Mouse (Mus musculus): ENCODE data around the gene Eva1c.

Gene Eva1c

DNA sequence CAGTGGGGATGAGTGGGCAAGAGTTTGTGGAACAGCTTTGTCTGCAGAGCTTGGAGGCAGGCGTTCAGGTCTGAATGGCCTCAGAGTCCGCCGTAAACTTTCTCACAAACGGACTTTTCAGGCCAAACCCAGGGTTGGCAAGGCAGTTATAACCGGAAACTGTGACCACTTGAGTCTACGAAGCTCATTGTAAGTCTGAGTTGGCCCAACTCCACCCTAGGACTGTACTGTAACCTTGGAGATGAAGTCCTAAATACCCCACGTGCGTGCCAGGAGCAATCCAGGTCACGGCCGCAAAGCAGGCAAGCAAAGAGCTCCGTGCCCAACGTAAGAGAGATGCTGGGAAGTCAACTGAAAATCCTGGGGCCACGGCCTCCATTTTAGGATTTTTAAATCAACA lies 85.2 kb downstream of the Eva1c start:
- DNase-seq (ENCODE audit: extremely low read depth, low read depth), result no peak

DNA sequence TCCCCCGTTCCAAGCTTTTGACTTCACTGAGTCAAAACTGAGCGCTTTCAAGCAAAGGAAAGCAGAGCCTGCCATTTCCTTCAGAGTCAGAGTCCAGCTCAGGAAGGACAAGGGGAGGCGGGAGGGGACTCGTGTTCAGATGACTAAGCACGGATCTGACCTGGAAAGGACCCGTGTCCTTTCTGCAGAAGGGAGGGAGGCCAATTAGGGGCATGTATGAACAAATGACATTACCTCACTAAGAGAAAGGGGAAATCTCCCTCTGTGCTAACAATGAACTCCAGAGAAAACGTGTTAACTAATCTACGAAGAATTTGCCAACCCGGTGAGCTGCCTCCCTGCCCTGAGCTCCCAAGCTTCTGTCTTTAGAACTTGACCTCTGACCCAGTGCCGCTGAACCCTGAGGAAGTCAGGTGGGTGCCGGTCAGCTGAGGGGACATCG lies 89.5 kb downstream of the Eva1c start:
- DNase-seq (ENCODE audit: extremely low read depth, low read depth), result no peak

DNA sequence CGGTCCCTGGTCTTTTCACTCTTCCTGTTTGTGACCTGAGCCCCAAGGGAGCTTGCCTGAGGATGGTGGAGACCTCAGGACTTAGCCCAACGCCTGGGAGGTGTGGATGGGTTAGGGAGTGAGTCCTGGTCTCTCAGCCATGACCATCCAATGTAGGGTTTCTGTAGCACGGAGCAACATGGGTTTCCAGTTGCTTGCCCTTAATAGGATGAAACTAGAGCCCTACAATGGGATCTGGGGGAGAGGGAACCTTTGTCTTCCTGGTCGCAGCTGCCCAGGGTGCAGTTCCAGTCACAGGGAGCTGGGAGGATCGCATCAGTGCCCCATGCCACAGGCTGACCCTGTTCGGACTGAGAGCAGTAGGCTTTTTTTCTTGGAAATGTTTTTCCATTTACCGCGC lies 90.6 kb downstream of the Eva1c start:
- no peak for DNase-seq (ENCODE audit: extremely low read depth, low read depth)

DNA sequence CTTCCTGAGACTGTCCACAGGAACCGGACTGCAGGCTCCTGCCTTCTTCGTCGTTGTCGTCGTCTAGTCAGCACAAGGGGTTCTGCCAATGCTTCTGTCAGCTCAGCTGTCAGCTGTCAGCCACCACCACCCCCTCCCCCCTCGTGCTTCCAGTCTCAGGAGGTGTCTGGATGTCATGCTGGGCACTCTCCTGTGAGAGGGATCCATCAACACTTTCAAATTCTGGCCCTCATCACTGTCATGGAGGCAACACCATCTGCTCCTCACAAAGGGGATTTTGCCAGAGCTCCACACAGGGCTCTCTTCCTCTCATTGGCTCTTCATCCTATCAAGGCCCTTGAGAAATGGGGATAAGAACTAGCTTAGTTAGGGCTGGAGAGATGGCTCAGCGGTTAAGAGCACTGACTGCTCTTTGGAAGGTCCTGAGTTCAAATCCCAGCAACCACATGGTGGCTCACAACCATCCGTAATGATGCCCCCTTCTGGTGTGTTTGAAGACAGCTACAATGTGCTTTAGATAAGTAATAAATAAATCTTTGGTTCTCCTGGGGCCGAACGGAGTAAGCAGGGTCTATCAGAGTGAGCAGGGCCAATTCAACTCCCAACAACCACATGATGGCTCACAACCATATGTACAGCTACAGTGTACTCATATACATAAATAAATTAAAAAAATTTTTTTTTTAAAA lies 95.1 kb downstream of the Eva1c start:
- DNase-seq (ENCODE audit: extremely low read depth, low read depth), result no peak

DNA sequence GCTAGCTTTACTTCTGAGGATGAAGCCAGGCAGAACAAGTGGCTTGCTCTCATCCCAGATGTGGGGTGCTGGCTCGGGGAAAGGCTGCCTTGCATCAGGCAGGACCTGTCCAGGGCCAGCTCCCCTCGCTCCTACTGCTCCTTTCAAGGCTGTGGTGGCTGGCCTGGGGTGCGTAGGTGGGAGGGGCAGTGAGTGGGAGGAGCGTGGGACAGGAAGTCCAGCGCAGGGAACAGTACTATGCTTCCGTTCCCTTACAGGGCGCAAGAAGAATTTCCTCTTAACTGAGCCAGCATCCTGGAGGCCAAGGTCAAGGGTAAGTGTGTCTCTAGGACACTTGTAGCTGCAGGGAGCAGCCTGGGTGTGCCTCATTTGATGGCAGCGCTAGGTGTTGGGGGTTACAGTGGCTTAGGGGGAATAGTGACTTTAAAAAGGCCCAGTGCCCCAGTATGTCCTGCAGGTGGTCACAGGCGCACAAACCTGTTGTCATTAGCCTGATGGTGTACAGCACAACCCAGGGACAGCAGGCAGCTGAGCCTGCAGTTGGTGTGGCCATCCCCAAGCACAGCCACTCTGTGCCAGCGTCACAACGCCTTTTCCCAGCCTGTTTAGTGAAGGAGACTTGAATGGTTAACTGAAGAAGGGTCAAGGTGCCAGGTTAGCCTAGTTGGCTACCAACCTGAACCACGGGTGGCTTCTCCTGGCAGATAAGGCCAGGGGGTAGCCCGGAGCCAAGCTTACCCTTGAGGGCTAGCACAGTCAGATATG lies 98.3 kb downstream of the Eva1c start:
- DNase-seq (ENCODE audit: extremely low read depth, low read depth), result no peak

DNA sequence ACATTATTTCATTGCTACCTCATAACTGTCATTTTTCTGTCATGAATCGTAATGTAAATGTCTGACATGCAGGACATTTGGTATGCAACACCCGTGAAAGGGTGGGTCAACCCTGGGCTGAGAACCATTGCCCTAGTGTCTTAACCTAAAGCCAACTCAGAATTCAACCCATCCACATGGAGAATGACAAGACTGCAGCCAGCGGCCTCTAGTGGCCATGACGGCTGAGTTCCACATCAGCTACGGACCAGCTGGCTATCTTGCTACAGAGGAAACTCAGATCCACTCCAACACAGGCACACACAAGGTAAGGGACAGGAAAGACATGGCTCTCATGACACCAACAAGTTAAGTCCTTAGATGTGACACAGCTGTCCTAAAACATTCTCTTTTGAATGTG lies 98.9 kb downstream of the Eva1c start:
- DNase-seq (ENCODE audit: extremely low read depth, low read depth), result no peak

DNA sequence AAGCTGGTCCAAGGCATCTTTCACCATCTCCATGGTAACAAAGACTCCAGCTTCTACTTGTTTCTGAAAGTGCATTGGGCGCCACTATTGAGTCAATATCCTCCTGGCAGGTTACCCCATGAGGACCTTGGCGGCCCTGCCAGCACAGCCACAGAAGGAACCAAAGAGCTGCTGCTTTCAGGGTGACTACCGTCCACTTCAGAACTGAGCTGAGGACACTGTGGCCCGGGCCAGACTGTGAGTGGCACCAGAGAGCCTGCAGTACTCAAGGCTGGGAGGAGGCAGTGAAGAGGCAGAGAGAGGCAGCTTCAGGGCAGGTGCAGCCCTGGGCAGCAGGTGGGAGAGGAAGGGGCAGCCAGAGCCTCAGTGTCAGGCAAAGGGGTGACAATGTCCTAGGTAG lies 100.9 kb downstream of the Eva1c start:
- DNase-seq (ENCODE audit: extremely low read depth, low read depth), result no peak

DNA sequence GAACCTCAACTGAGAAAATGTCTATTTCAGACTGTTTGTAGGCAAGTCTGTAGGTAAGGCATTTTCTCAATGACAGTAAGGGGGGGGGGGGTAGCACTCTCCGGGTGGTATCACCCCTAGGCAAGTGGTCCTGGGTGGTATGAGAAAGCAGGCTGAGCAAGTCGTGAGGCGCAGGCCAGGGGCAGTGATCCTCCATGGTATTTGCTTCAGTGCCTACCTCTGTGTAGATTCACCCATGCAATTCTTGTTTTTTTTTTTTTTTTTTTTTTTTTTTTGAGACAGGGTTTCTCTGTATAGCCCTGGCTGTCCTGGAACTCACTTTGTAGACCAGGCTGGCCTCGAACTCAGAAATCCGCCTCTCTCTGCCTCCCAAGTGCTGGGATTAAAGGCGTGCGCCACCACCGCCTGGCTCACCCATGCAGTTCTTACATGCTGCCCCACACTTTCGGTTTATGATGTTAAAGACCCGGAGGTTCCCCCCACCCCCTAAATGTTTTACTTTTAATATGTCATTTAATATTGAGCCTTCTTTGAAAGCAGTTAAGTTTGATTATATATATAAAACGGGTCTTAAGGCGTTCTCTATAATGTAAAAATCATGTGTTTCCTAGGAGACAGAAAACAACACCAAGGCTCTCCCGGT lies 107.1 kb downstream of the Eva1c start:
- DNase-seq (ENCODE audit: extremely low read depth, low read depth), result peak; percentile 29

DNA sequence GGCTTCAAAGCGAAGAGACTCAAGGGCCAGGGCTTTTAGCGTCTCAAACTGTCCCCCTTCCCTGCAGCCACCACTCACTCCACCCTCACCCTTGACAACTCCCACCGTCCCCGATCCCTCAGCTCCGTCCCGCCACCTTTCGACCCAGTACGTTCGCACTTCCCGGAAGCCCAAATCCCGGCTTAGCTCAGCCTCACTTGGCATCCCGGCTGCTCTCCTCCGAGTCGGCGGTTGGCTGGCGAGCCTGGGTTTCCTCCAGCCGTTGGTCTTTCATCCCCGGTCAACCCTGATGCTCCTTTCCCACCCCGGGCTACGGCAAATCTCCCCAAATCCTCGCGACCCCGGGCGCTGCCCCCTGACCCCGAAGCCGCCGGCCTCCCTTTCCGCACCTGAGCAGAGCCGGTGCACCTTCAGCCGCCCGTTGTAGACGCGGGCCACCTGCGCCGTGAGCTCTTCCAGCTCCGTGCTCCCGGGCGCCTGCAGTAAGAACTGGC lies 107.7 kb downstream of the Eva1c start:
- DNase-seq (ENCODE audit: extremely low read depth, low read depth), result peak; percentile 40

DNA sequence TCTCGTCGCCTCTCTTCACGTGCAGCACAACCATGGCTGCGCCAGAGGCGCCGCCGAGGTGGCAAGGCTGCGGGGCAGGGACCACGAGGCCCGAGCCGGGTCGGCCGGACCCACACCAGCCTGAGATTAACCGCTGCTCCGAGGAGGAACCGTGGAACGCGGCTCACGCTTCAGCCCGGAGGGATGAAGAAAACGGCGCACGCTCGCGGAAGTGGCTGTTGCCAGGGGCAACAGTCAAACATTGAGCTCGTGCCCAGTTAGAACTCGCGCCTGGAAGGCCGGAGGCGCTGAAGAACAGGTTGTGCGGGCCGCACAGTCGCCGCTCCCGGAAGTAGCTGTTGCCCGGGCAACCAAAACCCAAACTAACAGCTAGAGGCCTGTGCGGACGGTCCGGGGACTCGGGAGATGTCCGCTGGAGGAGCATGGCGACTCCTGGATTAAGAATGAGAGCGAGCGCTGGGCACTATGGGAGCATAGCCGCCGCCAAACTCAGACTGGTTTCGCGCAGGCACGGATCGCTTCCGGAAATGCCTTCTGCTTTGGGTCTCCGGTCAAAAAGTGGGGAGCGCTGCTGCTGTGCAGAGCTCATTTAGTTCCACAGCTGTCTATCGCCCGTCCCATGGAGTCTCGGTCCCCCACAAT lies 108.3 kb downstream of the Eva1c start, which contains the start of gene Cfap298:
Gene Cfap298 (minus strand): TSS at position 428 of the 642 bp plus-strand sequence.
- peak; percentile 91 for DNase-seq (ENCODE audit: extremely low read depth, low read depth)

DNA sequence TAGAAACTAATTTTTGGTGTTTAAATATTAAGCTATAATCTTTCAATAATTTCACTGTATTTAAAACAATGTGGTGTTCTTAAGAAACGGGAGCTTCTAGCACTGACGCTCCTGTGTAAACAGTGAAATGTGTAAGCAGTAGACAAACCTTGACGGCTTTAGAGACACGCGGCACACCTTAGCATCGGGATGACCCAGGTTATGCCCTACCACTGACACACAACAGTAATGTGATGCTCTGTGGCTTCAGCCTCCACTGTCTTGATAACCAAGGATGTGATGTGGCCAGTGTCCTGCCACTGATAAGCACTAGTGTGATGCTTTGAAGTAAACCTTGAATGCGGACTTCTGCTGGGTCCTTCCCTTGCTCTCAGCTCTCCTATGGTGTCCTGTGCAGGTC lies 114.7 kb downstream of the Eva1c start:
- DNase-seq (ENCODE audit: extremely low read depth, low read depth), result no peak

DNA sequence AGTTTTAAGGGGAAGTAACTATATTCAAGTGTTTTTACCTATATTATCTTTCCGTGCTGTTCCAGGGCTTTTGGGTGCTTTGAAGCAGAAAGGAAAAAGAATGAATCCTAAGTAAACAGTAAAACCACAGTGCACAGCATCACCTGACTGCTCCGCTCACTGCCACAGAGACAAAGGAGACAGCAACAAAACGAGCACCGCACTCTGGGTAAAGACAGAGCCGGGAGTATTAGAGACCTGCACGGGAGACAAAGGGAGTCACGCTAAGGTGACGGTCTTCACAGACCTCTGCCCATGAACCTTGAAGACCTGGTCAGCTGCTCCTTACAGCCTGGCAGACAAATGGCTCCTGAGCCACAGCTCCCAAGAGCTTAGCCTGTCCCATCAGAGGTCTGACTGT lies 120.5 kb downstream of the Eva1c start:
- no peak for DNase-seq (ENCODE audit: extremely low read depth, low read depth)

DNA sequence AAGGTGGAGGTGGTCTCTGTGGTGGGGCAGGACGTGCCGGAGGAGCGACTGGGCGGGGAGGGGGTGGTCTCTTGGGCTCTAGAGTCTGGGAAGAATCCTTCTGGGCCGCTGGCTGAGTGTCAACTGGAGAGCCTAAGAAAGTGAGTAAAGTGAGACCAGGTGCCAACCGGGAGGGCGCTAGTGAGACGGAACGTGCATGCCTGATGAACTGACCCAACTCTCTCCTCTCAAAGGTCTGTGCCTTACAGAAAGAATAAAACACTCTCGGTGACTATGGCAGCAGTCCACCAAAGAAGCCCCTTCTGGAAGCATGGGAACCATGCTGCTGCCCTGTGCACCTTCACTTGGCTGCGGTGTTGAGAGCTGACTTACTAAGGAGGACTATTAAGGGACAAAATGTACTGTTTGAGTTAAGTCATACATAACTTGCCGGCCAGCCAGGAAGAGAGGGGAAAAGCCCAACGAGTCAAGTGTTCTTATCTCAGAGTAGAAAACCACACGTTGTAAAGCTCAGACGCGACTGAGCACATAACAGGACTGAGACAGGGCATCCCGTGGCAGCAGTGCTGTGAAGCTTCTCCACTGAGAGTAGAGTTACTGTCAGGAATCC lies 123.9 kb downstream of the Eva1c start:
- DNase-seq (ENCODE audit: extremely low read depth, low read depth), result no peak

DNA sequence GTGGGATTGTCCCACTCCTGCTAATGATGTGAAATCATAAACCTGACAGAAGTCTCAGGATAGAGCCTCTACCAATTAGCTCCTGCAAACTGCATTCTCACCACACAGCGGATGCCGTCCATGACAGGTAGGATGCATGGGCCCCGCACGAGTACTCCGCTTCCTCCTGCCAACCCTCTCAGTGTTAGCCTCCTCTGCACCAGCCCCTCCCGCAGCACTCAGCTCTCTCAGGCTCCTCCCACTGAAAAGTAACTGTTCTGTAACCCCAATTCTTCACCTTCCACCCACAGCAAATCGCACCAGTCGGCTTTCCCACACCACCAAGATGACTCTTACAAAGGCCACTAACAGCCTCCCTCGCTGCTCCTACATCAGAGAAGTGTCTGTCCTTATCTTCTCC lies 126.6 kb downstream of the Eva1c start:
- DNase-seq (ENCODE audit: extremely low read depth, low read depth), result no peak

DNA sequence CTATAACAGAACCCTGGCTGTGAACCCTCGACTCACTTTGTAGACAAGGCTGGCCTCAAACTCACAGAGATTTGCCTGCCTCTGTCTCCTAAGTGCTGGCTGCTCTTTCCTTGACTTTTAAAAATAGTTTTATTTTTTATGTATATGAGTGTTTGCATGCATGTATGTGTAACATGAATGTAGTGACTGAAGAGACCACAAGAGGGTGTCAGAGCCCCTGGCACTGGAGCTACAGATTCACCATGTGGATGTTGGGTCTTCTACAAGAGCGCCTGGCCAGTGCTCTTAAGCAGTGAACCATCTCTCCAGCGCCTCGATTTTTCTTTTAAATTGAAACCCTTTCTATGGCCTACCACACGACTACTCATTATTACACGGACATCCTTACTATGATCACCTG lies 127.3 kb downstream of the Eva1c start:
- no peak for DNase-seq (ENCODE audit: extremely low read depth, low read depth)

Data from MEL-GATA-1-ER (cell line).